Mouse (Mus musculus): ENCODE measurements around the gene Gprin1.
"Not testable (repeated sequence)": the region's sequence is repeated elsewhere in the genome, so short reads cannot be mapped to it uniquely, and the experiment has no call there.

Gprin1 gene

DNA sequence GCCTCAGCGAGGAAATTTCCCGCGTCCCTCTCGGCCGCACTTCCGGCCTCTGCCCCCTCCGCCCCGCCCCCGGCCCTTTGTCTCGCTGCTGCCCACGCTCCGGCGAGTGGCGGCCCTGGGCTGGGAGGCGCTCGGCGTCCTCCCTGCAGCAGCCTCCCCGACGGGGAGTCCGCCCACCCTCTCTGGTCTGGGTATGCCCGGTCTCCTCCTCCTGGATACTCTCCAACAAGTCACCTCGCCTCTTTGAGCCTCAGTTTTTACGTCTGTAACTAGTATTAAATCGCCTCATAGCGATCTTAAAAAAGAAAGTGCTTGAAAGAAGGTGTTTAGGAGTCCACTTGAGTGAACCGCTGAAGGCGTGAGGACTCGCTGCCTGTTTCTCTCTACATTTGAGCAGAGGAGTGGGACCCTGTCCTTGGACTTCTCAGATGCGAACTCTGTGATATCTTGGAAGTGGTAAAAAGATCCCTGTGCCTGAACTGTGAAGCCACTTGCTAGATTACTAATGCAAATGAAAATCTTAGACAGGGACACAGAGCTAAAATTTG is at the start of gene Gprin1:
Gene Gprin1 (minus strand): TSS at position 11 of the 548 bp plus-strand sequence.
- no peak for DNase-seq

DNA sequence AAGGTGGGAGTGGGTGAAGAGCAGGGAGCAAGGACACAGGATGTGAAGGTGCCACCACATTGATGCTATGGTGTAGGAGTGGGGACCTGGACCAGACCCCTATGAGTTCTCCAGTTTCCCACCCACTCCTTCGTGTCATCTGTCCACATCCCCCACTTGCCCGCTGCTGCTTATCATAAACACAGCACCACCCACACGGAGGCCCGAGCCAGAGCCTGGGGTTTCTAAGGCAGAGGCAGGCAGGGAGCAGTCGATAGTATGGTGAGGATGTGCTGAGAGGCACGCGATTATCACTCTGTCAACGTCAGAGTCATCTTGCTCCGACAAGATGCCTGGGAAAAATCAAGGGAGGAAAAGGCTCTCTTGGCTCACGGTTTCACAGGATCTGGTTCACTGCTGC is 49.1 kb upstream of the Gprin1 start:
- DNase-seq = no peak

DNA sequence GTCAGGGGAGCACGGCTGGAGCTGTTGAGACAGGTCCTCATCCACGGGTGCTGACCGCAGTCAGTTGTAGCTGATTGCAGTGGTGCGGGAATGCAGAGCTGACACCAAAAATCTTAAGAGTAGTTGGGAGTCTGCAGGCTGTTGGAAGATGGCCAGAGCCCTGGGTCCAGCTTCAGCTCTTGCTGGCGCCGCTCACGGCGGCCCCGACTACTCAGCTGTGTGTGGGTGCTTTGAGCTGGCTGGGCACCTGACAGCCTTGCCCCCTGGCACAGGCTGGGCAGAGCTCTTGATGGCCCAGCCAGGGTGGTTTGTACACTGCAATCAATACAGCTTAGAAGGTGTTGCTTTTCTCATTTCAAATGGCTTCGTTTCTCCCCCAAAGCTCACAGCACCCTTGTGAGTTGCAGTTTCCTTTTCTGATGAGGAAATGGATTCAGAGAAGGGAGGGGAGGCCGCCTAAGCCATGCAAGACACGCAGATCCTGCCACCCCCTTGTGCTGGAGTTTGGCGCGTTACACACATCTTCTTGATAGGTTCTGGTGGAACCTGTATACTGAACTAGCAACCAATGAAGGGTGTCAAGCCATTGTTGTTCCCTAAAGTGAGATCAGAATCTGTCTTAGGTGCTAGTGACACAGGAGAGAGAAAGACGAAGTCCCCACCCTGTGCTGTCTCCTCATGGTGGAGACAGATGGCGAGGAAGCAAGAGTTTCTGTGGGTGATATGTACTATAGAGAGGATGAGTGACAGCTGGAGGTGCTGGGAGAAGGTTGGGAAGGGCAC is 48.4 kb upstream of the Gprin1 start:
- no peak for DNase-seq

DNA sequence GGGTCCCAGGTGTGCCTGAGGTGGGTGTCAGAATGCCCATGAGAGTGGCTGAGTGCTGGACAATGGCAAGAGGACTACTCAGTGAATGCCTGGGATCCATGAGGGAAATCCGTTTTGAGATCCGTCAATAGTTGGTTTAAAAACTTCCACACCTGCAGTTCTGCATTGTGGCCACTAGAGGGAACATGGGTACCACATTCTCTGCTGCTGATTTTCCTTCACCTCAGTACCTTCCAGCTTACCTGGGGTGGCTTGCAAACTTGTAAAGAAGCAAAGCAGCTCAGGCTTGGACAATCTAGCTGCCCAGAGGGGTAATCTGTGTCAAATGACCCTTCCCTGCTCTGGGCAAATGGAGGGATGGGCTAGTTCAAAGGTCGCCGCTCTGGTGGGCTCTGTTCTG is 47.7 kb upstream of the Gprin1 start:
- DNase-seq = peak; percentile 66

DNA sequence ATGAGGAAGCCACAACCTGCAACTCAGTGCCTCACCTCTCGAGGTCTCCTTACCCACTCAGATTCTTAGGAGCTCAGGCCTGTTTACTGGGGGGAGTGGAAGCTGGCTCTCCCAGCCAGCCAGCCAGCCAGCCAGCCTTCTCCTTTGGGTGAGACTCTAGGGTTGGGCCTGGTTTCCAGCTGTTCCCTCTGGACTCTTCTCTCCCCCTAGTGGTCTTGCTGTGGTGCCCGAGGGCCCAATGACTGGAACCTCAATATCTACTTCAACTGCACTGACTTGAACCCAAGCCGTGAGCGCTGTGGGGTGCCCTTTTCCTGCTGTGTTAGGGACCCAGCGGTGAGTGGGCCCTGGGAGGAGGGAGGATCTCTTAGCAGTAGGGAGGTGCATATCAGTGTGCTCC is 45.2 kb upstream of the Gprin1 start:
- no peak for DNase-seq

DNA sequence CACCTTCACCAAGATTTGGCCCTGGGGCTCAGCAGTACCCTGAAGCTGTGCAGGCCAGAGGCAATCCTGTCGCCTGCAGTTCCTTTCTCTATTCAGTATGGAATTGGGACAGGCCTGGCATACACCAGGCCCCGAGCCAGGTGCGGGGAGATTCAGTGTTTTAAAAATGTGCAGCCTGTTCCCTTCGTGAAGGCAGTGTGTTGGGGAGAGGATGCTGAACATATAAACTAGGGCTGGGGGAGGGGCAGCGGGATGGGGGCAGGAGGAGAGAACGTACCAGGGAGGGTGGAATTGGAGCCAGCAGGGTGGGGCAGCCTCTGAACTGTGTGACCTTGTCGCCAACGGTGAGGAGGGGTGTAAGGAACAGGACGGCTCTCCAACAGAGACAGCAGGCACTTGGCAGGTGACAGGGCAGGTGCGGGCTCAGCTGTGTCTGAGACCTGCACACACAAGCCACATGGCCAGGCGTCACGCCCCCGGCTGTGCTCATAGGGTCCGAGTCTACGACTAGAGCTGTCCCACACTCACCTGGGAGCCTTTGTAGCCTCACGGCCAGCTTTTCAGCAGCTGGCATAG is 44.4 kb upstream of the Gprin1 start:
- DNase-seq = no peak

DNA sequence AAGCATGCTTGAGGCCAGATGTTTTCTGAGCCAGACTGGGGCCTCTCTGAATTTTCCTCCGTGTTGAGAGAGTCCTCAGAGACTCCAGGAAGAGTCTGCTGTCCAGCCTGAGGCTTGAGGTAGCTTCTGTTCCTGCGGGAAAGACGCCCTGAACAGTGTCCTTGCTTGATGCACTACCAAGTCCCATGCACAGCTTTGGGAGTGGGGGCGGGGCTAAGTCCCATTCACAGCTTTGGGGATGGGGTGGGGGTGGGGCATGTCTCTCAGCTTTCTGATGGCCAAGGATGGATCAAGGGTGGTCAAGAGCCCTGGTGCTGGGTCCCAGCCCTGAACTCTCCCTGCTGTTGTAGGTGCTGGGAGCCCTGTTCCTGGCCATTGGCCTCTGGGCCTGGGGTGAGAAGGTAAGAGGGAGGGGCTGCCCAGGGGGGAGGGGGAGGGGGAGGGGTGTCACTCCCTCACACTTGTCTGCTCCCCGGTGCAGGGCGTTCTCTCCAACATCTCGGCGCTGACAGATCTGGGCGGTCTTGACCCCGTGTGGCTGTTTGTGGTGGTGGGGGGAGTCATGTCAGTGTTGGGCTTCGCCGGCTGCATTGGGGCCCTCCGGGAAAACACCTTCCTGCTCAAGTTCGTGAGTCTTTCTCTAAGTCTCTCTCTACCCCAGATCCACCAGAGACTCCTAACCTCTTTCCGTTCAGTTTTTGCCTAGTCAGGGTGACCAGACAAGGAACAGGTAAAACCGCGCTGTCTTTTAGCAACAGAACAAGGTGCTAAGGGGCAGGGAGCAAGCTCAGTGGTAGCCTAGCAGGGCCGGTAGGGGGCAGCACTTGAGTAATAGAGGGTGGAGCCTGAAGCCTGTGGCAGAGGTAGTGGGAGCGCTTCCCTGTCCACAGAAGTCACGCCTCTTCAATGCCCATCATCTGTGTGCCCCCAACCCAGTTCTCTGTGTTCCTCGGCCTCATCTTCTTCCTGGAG is 42.9 kb upstream of the Gprin1 start:
- DNase-seq = no peak

DNA sequence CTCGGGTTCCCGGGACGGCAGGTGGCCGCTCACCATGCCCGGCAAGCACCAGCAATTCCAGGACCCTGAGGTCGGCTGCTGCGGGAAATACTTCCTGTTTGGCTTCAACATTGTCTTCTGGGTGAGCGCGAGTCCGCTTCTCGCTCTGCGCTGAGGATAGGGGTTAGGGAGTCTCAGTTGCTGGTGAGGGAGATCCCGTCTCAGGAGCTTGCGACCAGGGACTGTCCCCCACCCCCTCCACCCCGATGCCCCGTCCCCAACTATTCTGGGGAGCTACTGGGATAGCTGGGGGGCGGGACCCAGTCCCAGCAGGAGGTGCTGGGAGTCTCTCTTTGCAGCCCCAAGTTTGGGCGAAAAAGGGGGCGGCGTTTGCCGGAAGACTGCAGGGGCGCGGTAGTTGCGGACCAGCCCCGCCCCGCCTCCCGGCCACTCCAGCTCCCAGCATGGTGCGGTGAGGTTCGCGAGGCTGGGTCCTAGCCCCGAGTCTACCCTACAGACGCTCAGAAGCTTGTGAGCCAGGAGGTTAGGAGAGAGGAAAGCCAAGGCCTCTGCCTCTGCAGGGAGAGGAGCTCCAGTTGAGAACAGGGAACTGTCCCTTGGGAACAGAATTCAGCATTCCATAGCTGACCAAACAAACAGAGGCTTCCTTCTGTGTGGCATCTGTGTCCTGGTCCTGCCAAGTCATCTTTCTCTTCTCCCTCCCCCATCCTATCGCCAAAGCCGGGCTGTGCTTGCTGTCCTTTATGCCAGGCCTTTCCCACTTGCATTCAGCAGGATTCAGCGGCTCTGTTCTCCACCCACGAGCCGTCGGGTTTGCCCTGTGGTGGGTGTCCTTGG is 40.1 kb upstream of the Gprin1 start:
- DNase-seq = peak; percentile 68

DNA sequence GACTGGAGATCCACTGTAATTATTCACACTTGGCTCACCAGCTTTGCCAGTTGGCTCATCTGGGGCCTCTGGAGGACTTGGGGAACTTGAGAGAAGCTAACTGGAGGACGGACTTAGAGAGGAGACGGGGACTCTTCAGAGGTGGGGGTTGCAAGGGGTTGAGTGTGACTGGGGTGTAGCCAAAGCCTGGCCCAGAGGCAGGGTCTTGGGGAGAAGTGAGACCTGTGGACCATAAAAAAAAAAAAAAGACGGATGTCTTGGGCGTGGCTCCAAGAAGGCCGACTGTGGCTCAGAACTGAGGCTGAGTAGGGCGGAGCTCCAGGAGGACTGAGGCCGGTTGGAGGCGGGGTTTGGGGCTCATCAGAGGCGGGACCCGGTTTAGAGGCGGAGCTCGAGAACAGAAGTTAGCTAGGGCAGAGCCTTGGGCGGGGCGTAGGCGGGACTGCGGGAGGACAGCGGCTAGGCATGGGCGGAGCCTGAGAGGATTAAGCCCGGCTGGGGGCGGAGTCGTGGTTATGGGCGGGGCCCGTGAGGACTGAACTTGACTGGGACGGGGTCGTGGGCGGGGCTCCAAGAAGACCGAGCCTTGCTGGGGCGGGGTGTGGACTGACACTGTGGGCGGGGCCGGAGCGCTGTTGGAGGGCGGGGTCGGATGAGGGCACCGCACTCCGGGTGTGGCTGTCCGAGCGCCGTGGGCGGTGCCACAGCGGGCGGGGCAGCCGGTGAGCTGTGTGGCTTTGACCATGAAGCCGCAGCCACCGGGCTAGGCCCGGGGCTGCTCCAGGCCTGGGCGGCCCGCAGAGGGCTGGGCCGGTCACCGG is 39.3 kb upstream of the Gprin1 start, which contains the start of gene Tspan17:
Gene Tspan17 (plus strand): TSS at position 638 of the 821 bp plus-strand sequence.
- DNase-seq = peak; percentile 98

DNA sequence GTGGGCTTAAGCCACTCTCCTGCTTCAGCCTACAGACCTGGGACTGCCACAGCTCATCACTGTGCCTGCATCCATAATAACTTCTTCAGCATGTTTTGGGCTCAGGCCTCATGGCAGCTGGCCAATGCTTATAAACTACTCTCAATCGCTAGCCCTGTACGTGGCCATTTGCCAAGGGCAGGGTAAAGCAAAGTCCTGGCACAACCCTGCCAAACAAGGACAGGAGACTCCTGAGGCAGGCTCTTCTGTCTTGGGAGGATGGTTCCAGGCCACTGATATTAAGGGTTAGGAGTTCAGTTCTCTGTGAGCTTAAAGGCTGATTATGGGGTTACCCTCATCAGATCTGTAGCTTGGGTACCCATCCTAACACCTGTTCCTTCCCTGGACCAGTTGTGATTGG is 37.9 kb upstream of the Gprin1 start:
- not testable (repeated sequence) for DNase-seq

DNA sequence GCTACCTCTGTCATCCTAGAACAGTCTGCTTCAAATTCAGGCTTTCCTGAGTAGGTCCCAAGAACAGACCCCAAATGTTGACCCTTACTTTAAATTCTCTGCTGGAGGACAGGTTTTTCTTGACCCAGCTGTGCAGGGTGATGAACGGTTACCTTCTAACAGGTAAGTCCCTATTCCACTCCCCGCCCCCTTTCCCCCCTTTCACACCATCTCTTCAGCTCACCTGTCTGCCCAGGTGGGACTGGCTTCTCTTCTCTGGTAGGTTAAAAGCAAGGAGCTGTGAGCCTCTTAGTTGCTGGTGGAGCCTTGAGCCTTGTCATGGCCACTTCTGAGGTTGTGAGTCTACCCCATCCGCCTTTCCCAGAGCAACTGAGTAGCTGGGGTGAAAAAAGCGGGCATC is 34.0 kb upstream of the Gprin1 start, which contains the start of gene Eif4e1b:
Gene Eif4e1b (plus strand): TSS at position 301 of the 400 bp plus-strand sequence.
- DNase-seq = no peak

DNA sequence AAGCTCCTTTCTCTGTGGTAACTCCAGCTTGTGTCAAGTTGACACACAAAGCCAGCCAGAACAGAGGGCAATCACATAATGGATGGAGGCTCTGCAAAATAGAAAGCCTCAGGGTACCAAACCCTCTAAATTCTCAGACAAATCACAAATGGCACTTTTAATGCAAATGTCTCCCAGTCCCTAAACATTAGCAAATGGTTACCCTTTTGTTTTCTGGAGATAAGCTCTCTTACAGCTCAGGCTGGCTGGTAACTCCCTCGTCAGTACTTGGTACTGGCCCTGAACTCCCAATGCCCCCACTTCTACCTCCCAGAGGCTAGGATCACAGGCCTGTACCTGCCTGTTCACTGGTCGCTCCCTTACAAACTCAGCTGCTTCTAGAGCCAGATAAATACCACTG is 33.6 kb upstream of the Gprin1 start:
- no peak for DNase-seq

DNA sequence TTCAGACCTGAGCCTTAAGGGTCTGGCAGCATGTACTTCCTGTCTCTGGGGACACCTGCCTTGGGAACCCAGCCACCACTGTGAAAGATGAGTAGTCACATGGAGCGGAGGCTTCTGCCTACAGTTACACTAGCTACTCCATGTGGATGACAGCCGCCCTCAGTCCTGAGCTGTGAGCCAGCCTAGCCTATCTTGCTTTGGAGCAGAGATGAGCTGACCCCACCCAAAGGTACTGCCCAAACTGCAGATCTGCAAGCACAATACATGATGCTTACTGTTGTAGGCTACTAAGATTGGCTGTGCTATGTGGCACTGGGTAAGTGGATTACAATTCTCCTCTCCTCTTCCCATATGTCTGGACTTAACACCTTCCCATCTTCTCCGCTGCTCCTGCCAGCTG is 31.4 kb upstream of the Gprin1 start:
- no peak for DNase-seq

DNA sequence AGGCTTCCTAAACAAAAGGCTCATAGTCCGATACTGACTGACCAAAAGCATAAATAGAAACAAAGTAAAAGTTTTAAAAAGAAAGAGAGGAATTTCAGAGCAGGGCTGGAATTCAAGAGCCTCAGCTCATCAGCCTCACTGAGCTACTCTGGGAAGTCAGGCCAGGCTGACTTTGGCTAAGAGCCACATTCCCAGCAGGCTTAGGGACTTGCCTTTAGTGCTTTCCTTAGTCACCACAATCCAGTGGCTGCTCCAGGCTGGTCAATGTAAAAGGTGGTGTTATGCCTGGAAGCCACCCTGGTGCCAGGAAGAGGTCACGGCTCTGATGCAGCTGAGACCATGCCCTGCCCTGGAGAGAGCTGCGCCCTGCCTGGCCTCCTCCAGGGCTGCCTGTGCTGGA is 30.9 kb upstream of the Gprin1 start:
- no peak for DNase-seq

DNA sequence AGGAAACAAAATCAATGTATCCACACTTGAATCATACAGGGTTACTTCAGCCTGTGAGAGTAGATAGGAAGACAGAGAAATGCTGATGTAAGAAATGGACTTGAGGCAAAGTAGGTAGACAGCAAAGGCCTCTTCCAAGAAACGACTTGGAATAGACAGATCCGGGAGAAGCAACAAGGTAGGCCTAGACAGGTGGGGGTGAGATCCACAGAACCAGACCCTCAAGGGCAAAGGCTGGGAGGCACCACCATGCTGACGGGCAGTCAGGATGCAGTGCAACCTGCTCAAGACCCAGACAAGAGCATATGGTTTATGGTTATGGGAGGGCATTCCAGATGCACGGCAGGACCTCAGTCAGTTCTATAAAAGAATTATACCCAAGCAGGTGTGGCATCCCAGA is 17.3 kb upstream of the Gprin1 start:
- DNase-seq = no peak

DNA sequence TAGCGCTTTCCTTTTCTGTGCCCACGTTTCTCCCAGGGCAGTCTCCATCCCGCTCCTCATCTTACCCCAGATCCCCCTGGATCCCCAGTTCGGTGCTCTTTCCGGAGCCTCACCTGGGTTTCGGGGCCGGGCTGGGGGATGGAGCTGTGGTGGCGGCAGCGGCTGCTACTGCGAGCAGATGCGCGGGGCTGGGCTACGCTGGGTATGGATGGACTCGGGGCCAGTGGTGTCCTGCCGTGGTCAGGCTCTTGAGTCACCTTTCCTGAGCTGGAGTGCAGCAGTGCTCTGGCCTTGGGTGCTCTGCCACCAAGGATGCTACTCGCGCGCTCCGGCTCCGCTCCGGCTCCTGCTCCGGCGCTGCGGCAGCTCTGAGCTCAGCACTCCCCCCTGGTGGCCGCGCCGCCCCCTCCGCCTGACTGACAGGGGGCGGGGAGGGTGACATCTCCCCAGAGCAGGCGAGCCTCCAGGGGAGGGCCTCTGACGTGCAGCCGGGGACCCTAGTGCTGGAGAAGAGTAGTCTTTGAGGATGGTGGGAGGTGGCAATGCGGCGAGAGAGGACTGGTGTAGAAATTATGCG is 16.6 kb upstream of the Gprin1 start, which contains the start of gene Sncb:
Gene Sncb (minus strand): TSS at position 404 of the 577 bp plus-strand sequence.
- peak; percentile 79 for DNase-seq

DNA sequence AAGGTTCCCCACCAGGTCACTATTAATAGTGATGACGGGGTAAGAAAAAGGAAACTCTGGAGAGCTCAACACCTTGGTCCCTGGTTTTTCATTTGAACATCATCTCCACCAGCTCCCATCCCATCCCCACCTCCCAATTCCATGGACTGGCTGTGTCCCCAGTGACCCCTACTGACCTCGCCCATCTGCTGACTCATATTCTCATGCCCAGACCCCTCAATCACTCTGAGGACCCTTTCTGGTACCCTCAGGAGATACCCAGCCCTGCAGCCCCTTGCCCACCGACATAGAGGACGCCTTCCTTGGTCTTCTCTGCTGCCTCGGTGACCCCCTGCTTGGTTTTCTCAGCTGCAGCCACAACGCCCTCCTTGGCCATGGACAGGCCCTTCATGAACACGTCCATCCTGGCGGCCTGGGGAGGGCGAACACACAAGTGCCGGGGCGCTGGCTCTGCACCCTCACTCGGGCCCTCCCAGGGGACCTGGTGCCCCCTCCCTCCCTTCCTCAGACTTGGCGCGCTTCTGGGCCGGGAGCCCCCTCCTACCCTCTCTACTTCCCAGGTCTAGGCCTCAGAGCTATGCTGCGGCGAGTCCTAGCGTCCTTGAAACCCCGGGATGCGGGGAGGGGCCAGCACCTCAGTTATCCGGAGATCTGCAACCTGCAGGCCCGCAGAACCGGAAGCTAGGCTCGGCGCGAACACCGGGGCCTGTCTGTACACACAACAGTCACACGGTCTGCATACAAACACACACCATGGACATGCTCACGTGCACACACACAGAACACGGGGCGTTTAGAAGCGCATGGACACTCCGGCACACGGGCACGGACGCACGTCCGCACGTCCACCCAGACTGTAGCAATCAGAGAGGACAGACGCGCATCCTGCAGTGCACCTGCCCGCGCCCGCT is 15.9 kb upstream of the Gprin1 start:
- no peak for DNase-seq

DNA sequence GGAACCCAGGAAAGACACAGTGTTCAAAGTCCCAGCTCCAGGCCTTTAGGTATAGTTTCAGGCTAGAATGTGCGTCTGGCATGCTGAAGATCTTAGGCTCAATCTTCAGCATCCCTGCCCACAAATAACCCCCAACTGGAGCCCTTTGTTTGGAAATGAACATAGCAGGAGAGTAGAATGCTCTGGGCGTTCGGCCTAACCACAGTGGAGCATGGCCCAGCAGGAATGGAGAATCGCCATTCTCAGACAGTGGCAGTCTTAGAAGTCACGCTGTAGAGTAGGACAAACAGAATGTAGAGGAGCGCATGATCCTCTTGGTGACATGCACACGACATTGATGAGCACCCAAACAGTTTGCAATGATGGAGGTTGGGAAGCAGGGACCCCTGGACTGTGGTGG is 11.2 kb upstream of the Gprin1 start:
- DNase-seq = no peak

DNA sequence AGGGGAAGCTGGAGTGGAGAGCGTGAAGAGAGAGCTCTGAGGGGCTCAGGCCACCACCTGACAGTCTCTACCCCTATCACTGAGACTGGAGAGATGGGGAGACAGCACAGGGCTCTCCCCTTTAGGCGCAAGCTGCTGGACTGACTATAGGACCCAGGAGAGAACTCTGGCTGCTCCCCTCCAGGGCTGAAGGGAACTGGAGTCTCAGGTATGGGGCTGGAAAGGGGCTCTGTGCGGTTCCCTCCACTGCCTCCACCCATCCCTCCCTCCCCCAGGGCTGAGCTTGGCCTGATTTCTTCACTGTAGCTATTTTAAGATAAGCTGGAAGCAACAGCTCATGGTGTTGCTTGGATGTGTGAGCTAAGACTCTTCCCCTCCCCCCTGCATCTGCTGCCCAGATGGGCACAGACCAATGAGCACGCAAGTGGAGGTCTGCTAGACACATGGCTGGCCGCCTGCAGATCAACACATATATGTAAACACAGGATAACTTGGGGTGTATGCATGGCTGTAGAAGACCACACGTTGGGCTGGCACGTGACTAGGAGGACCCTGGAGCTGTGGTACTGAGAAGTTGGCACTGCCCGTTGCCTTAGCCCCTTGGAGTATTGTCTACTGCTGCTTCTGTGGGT is 10.6 kb upstream of the Gprin1 start:
- peak; percentile 60 for DNase-seq
